Mouse (Mus musculus): ENCODE data around the gene Naaladl2. TPM values are rescaled to one million over a fixed set of nuclear protein-coding genes. Genes with fewer than 3 reads are reported as not detected.
A peak's percentile ranks its signal among the peaks of the same experiment; 100 is the strongest.

Naaladl2 gene
- polyA plus RNA-seq, 1 experiment = 0.06 TPM

- DNase-seq (ENCODE audit: low read depth, low spot score) = no peak
- WGBS = 59% methylated on average over 4 of the region's 4 CpGs
Measured at GRCm38 (mm10) chr3:24079761-24080160, 1064.3 kb downstream of the Naaladl2 start.

GRCm38 (mm10) chr3:24071169-24071797 lies 1072.8 kb downstream of the Naaladl2 start:
- 55% methylated on average over 3 of the region's 3 CpGs for WGBS
- no peak for DNase-seq (ENCODE audit: low read depth, low spot score)

GRCm38 (mm10) chr3:24070424-24071168 lies 1073.5 kb downstream of the Naaladl2 start:
- no peak for DNase-seq (ENCODE audit: low read depth, low spot score)
- WGBS = 68% methylated on average over 4 of the region's 4 CpGs

- no peak for DNase-seq (ENCODE audit: low read depth, low spot score)
Measured at GRCm38 (mm10) chr3:24048217-24048616, 1095.8 kb downstream of the Naaladl2 start.

- WGBS = 85% methylated on average over 1 of the region's 1 CpGs
- DNase-seq (ENCODE audit: low read depth, low spot score) = no peak
Measured at GRCm38 (mm10) chr3:24001741-24002140, 1142.3 kb downstream of the Naaladl2 start.

- WGBS = 72% methylated on average over 1 of the region's 1 CpGs
- no peak for DNase-seq (ENCODE audit: low read depth, low spot score)
Measured at GRCm38 (mm10) chr3:23973727-23974126, 1170.3 kb downstream of the Naaladl2 start.

GRCm38 (mm10) chr3:23972747-23973667 lies 1171.1 kb downstream of the Naaladl2 start:
- 80% methylated on average over 4 of the region's 4 CpGs for WGBS
- no peak for DNase-seq (ENCODE audit: low read depth, low spot score)

GRCm38 (mm10) chr3:23962961-23963621 lies 1181.0 kb downstream of the Naaladl2 start:
- DNase-seq (ENCODE audit: low read depth, low spot score) = peak; percentile 6

- WGBS = 83% methylated on average over 2 of the region's 2 CpGs
- DNase-seq (ENCODE audit: low read depth, low spot score) = no peak
Measured at GRCm38 (mm10) chr3:23946182-23946581, 1197.9 kb downstream of the Naaladl2 start.

GRCm38 (mm10) chr3:23937299-23937698 lies 1206.8 kb downstream of the Naaladl2 start:
- WGBS = 16% methylated on average over 5 of the region's 5 CpGs
- peak; percentile 61 for DNase-seq (ENCODE audit: low read depth, low spot score)

GRCm38 (mm10) chr3:23928097-23928496 lies 1216.0 kb downstream of the Naaladl2 start:
- DNase-seq (ENCODE audit: low read depth, low spot score) = peak; percentile 28
- WGBS = 22% methylated on average over 4 of the region's 4 CpGs

- WGBS = 74% methylated on average over 1 of the region's 1 CpGs
- DNase-seq (ENCODE audit: low read depth, low spot score) = no peak
Measured at GRCm38 (mm10) chr3:23907682-23908081, 1236.4 kb downstream of the Naaladl2 start.

- DNase-seq (ENCODE audit: low read depth, low spot score) = no peak
- WGBS = 87% methylated on average over 1 of the region's 1 CpGs
Measured at GRCm38 (mm10) chr3:23865688-23866087, 1278.4 kb downstream of the Naaladl2 start.

GRCm38 (mm10) chr3:23857275-23857674 lies 1286.8 kb downstream of the Naaladl2 start:
- no peak for DNase-seq (ENCODE audit: low read depth, low spot score)

GRCm38 (mm10) chr3:23817585-23817984 lies 1326.5 kb downstream of the Naaladl2 start:
- DNase-seq (ENCODE audit: low read depth, low spot score) = no peak

More at GRCm38 (mm10) chr3:23857275-23857674, 1286.8 kb downstream of the Naaladl2 start:
- WGBS = 50% methylated on average over 1 of the region's 1 CpGs

- 90% methylated on average over 1 of the region's 1 CpGs for whole genome bisulfite sequencing
- DNase-seq (ENCODE audit: low read depth, low spot score) = no peak
Measured at GRCm38 (mm10) chr3:23758746-23759145, 1385.3 kb downstream of the Naaladl2 start.
